Mouse (Mus musculus) central nervous system, embryonic 18 days (tissue): ENCODE measurements around the gene Trmt10a. TPM values are rescaled to one million over a fixed set of nuclear protein-coding genes. Genes with fewer than 3 reads are reported as not detected.

ENCODE experiments used
- polyA plus RNA-seq: library from polyadenylated mRNA; depleted of rRNA; stranded (reverse); fragments of >200 nt; gene quantifications from 2 replicates; pipeline ENCODE4 v1.2.3, GENCODE M21; 2012; rRNA removed

Gene Trmt10a
- polyA plus RNA-seq, result 7.7 TPM in 2 replicates

DNA sequence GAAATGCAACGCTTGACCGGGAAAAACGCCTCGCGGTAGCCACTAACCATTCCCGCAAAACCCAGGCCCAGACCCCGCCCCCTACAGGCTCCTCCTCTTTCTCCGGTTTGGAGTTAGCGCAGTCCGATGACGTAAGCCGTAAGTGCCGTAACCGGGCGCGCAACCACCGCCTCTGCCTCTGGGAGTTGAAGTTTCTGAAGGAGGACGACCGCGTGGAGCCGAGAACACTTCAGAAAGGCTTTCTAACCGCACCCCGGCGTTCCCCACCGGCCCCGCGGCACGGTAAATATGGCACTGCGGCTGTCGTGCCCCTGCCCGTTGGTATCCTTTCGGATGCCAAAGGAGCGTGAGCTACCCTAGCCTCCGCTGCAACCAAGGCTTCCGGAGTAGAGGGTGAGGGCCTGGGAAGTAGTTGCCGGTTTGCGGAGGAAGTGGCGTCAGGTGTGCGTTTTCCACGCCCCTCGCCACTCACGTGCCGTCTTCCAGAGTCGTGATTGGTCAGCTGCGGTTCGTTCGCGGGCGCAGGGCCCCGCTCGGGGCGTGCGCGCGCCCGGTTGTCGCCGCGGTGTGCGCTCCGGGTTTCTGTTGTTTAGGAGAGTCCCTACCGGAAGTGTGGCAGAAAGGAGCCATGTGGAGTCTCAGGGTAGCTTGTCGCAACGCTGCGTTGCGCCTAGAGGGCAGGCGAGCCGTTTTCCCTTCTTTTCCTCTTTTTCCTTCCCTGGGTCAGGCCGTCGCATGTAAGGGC lies at the start of gene Trmt10a:
Trmt10a (plus strand) TSS at position 134 of the 745 bp plus-strand sequence.

GRCm38 (mm10) chr3:138144642-138145171 lies 1.5 kb downstream of the Trmt10a start, which contains the start of gene Mttp:
Mttp (minus strand) TSS chr3:138144968.

GRCm38 (mm10) chr3:138193683-138194302 lies 50.5 kb downstream of the Trmt10a start, which contains the start of gene 4930579F01Rik:
4930579F01Rik (minus strand) TSS chr3:138193825.

Other genes with a start within 250 kb of the Trmt10a start
- 102 and 105 TPM in 2 replicates for gene Lamtor3, start 224.9 kb upstream of the Trmt10a start, polyA plus RNA-seq
- 2.8 TPM in 2 replicates for gene Dapp1, start 161.9 kb upstream of the Trmt10a start, polyA plus RNA-seq
- gene 1110002E22Rik, start 78.4 kb upstream of the Trmt10a start, polyA plus RNA-seq, result 0.36 and 0.51 TPM in 2 replicates
- gene Gm5105, start 76.1 kb upstream of the Trmt10a start, polyA plus RNA-seq, result 0.14 and 0.19 TPM in 2 replicates
- gene Mttp, start 1.5 kb downstream of the Trmt10a start, polyA plus RNA-seq, result 4.9 and 5.8 TPM in 2 replicates
- gene 4930579F01Rik, start 50.4 kb downstream of the Trmt10a start, polyA plus RNA-seq, result 0.08 TPM in 1 of 2 replicates, not detected in the other
- gene Adh7, start 74.3 kb downstream of the Trmt10a start, polyA plus RNA-seq, result 0.57 and 1.1 TPM in 2 replicates
- gene Adh1, start 117.5 kb downstream of the Trmt10a start, polyA plus RNA-seq, result 0.98 and 1.2 TPM in 2 replicates
- not detected in 2 replicates for gene Adh6a, start 169.8 kb downstream of the Trmt10a start, polyA plus RNA-seq
- 0.08 and 0.11 TPM in 2 replicates for gene Adh6b, start 198.3 kb downstream of the Trmt10a start, polyA plus RNA-seq